11 mouse cellular contexts compared by ENCODE assay signal in genomic region chr17:15990303-15990702, GRCm38 (mm10).
DNase-seq lines count a peak whose midpoint lies in the region; ATAC-seq and TF ChIP-seq lines count a peak whose summit lies in the region.
"Had no signal": no experiment of that assay in that cellular context is flagged by ENCODE, and none has a peak within 500 bp of the region (broad histone marks: within the 10 kb centered on the region; RNA-seq: fewer than 3 reads in every experiment).

No protein-coding gene starts in this region.

- peak; percentile 8 for DNase-seq in left cerebral cortex, adult 11 months (ENCODE audit: low spot score)
- DNase-seq in left cerebral cortex, adult 2 months (ENCODE audit: extremely low spot score in 1 of 2, low spot score in 2 of 2) = no peak
- peak; percentile 66 for DNase-seq in embryo, embryonic 11 days
- DNase-seq in hindbrain, embryonic 14.5 days (ENCODE audit: low spot score) = peak; percentile 71
- peak; percentile 74 for DNase-seq in neural tube, embryonic 11.5 days (ENCODE audit: low spot score)
- no peak for DNase-seq in heart, postnatal 36 days
- DNase-seq in liver, embryonic 11.5 days (ENCODE audit: low spot score) = no peak
- DNase-seq: kidney, adult 11 months had no signal

- no peak overlapping the region for H3K27ac ChIP-seq in left cerebral cortex, adult 2 months
- peak overlapping the region; percentile 90 for H3K27ac ChIP-seq in hindbrain, embryonic 14.5 days
- H3K27ac ChIP-seq in neural tube, embryonic 11.5 days (ENCODE audit: low read depth, low read length) = peak overlapping the region; percentile 65
- H3K27ac ChIP-seq in liver, embryonic 11.5 days (ENCODE audit: low read depth, low read length) = no peak overlapping the region
- H3K27ac ChIP-seq: limb, embryonic 12.5 days had no signal

- H3K27me3 ChIP-seq in hindbrain, embryonic 14.5 days (ENCODE audit: control insufficient read depth, insufficient read depth, low read length) = no peaks in the 10 kb centered on the region
- no peaks in the 10 kb centered on the region for H3K27me3 ChIP-seq in neural tube, embryonic 11.5 days (ENCODE audit: control insufficient read depth, insufficient read depth, low read length)
- no peaks in the 10 kb centered on the region for H3K27me3 ChIP-seq in liver, embryonic 11.5 days (replicated peaks; ENCODE audit: control insufficient read depth, insufficient read depth, low read length)
- H3K27me3 ChIP-seq: limb, embryonic 12.5 days; megakaryocyte, embryonic 14.5 days had no signal

- peaks cover 30% of the 10 kb centered on the region for H3K4me1 ChIP-seq in hindbrain, embryonic 14.5 days (replicated peaks; ENCODE audit: control insufficient read depth, insufficient read depth, low read length)
- peaks cover 7% of the 10 kb centered on the region; the same call in 1 of the 2 replicates for H3K4me1 ChIP-seq in neural tube, embryonic 11.5 days (ENCODE audit: control insufficient read depth, insufficient read depth, low read length)
- H3K4me1 ChIP-seq in liver, embryonic 11.5 days (replicated peaks; ENCODE audit: control insufficient read depth, insufficient read depth, low read length) = no peaks in the 10 kb centered on the region
- H3K4me1 ChIP-seq: megakaryocyte, embryonic 14.5 days had no signal

- TF ChIP-seq CTCF in left cerebral cortex, adult 2 months (IDR thresholded peaks at IDR 0.05) = no peak

- H3K4me3 ChIP-seq in left cerebral cortex, adult 2 months = no peak overlapping the region
- H3K4me3 ChIP-seq in hindbrain, embryonic 14.5 days (replicated peaks; ENCODE audit: low read length) = no peak overlapping the region
- H3K4me3 ChIP-seq in neural tube, embryonic 11.5 days (ENCODE audit: low read depth, low read length) = no peak overlapping the region
- H3K4me3 ChIP-seq in liver, embryonic 11.5 days (ENCODE audit: low read depth, low read length) = no peak overlapping the region
- H3K4me3 ChIP-seq: limb, embryonic 12.5 days; megakaryocyte, embryonic 14.5 days had no signal

- no peaks in the 10 kb centered on the region for H3K36me3 ChIP-seq in hindbrain, embryonic 14.5 days (replicated peaks; ENCODE audit: control insufficient read depth, insufficient read depth)
- no peaks in the 10 kb centered on the region for H3K36me3 ChIP-seq in neural tube, embryonic 11.5 days (ENCODE audit: control insufficient read depth, insufficient read depth, low read length)
- H3K36me3 ChIP-seq in liver, embryonic 11.5 days (ENCODE audit: control insufficient read depth, insufficient read depth, low read length) = no peaks in the 10 kb centered on the region
- H3K36me3 ChIP-seq: limb, embryonic 12.5 days had no signal

- peak overlapping the region; percentile 24; the same call in 1 of the 2 replicates for H3K9ac ChIP-seq in hindbrain, embryonic 14.5 days
- H3K9ac ChIP-seq in neural tube, embryonic 11.5 days (ENCODE audit: low read length) = no peak overlapping the region
- H3K9ac ChIP-seq in liver, embryonic 11.5 days (ENCODE audit: low read depth, low read length) = no peak overlapping the region
- H3K9ac ChIP-seq: limb, embryonic 12.5 days had no signal

- no peaks in the 10 kb centered on the region for H3K9me3 ChIP-seq in hindbrain, embryonic 14.5 days (ENCODE audit: control insufficient read depth, low read length)
- H3K9me3 ChIP-seq in neural tube, embryonic 11.5 days (ENCODE audit: control insufficient read depth, low read length) = no peaks in the 10 kb centered on the region
- H3K9me3 ChIP-seq in liver, embryonic 11.5 days (ENCODE audit: control insufficient read depth, low read length) = no peaks in the 10 kb centered on the region
- H3K9me3 ChIP-seq: limb, embryonic 12.5 days had no signal

- intact Hi-C loops in left cerebral cortex, adult 2 months (cut with DNase I) = no loop called here
- intact Hi-C loops in heart, postnatal 36 days (cut with DNase I) = no loop called here

- peak; percentile 88 for ATAC-seq in hindbrain, embryonic 14.5 days (ENCODE audit: low FRiP score)
- peak; percentile 76 for ATAC-seq in neural tube, embryonic 11.5 days (ENCODE audit: insufficient read depth, low FRiP score, low TSS enrichment)
- no peak for ATAC-seq in megakaryocyte-erythroid progenitor cell, adult 5-6 weeks (replicated peaks; ENCODE audit: low FRiP score, low TSS enrichment, poor library complexity, severe bottlenecking)
- ATAC-seq in liver, embryonic 11.5 days (replicated peaks; ENCODE audit: low FRiP score) = no peak

- peak overlapping the region; percentile 2; the same call in 1 of the 2 replicates for H3K4me2 ChIP-seq in hindbrain, embryonic 14.5 days (replicated peaks)
- no peak overlapping the region for H3K4me2 ChIP-seq in neural tube, embryonic 11.5 days (ENCODE audit: low read depth)
- no peak overlapping the region for H3K4me2 ChIP-seq in liver, embryonic 11.5 days
- H3K4me2 ChIP-seq: limb, embryonic 12.5 days had no signal

- 4% methylated on average over 6 of the region's 6 CpGs for WGBS in hindbrain, embryonic 14.5 days
- 12% methylated on average over 6 of the region's 6 CpGs for WGBS in neural tube, embryonic 11.5 days
- whole genome bisulfite sequencing in liver, embryonic 11.5 days = 28% methylated on average over 6 of the region's 6 CpGs

Comparison
In these comparisons a context has a peak if more than half of its experiments do, and no peak if none do; other contexts are left out.
1. DNase-seq: peak in left cerebral cortex, adult 11 months (single experiment), embryo, embryonic 11 days (single experiment), hindbrain, embryonic 14.5 days (single experiment) and neural tube, embryonic 11.5 days (single experiment); none in left cerebral cortex, adult 2 months (0 of 2), heart, postnatal 36 days (0 of 2) and liver, embryonic 11.5 days (single experiment).
2. H3K27ac ChIP-seq: peak in hindbrain, embryonic 14.5 days (single experiment) and neural tube, embryonic 11.5 days (single experiment); none in left cerebral cortex, adult 2 months (single experiment) and liver, embryonic 11.5 days (single experiment).
3. ATAC-seq: peak in hindbrain, embryonic 14.5 days (single experiment) and neural tube, embryonic 11.5 days (single experiment); none in megakaryocyte-erythroid progenitor cell, adult 5-6 weeks (single experiment) and liver, embryonic 11.5 days (single experiment).